Comparison of ENCODE assay signal across 12 mouse cellular contexts in genomic region chr8:120436491-120437030, GRCm38 (mm10).
DNase-seq lines count a peak whose midpoint lies in the region; ATAC-seq and TF ChIP-seq lines count a peak whose summit lies in the region.
"Had no signal": no experiment of that assay in that cellular context is flagged by ENCODE, and none has a peak within 500 bp of the region (broad histone marks: within the 10 kb centered on the region; RNA-seq: fewer than 3 reads in every experiment).

No protein-coding gene starts in this region.

- no peak overlapping the region for H3K27ac ChIP-seq in intestine, embryonic 16.5 days (ENCODE audit: low read length)
- H3K27ac ChIP-seq in intestine, postnatal 0 days (ENCODE audit: low read depth, low read length), result no peak overlapping the region
- H3K27ac ChIP-seq: heart, embryonic 13.5 days; neural tube, embryonic 12.5 days had no signal

- TF ChIP-seq CTCF in intestine, postnatal 0 days (IDR thresholded peaks at IDR 0.05; ENCODE audit: low read depth), result no peak

- H3K4me1 ChIP-seq in intestine, embryonic 16.5 days (ENCODE audit: control insufficient read depth, insufficient read depth, low read length), result peaks cover 39% of the 10 kb centered on the region
- peaks cover 2% of the 10 kb centered on the region; the same call in 1 of the 2 replicates for H3K4me1 ChIP-seq in intestine, postnatal 0 days (replicated peaks; ENCODE audit: control insufficient read depth, insufficient read depth, low read length)

- peak; percentile 42 for DNase-seq in 3134 (ENCODE audit: extremely low read depth, insufficient read length, low spot score)
- peak; percentile 52 for DNase-seq in 3T3-L1 (ENCODE audit: low read depth, low spot score)
- DNase-seq in right cerebral cortex, adult 18-20 months, result no peak
- no peak for DNase-seq in left cerebral cortex, postnatal 25 days (ENCODE audit: low spot score in 2 of 2)
- DNase-seq: kidney, adult 18-20 months; lung, postnatal 10 days had no signal

- ATAC-seq in intestine, embryonic 16.5 days, result no peak
- ATAC-seq in intestine, postnatal 0 days, result no peak
- peak; percentile 35 to 36; a peak in 3 of 4 replicates for ATAC-seq in hematopoietic stem cell, adult 5-6 weeks (replicated peaks in 1 of 2; ENCODE audit: insufficient read depth in 1 of 2, low FRiP score in 2 of 2, low TSS enrichment in 1 of 2, low read depth in 1 of 2, poor library complexity in 2 of 2, severe bottlenecking in 2 of 2)

- no peaks in the 10 kb centered on the region; the same call in 1 of the 2 replicates for H3K36me3 ChIP-seq in intestine, embryonic 16.5 days (ENCODE audit: control insufficient read depth, insufficient read depth, low read length)
- no peaks in the 10 kb centered on the region for H3K36me3 ChIP-seq in intestine, postnatal 0 days (ENCODE audit: control insufficient read depth, insufficient read depth)
- H3K36me3 ChIP-seq: embryonic facial prominence, embryonic 12.5 days; heart, embryonic 13.5 days; neural tube, embryonic 12.5 days had no signal

- H3K27me3 ChIP-seq in intestine, embryonic 16.5 days (replicated peaks; ENCODE audit: control insufficient read depth, insufficient read depth, low read length), result no peaks in the 10 kb centered on the region
- H3K27me3 ChIP-seq in intestine, postnatal 0 days (replicated peaks; ENCODE audit: control insufficient read depth, insufficient read depth, low read length), result no peaks in the 10 kb centered on the region
- H3K27me3 ChIP-seq: neural tube, embryonic 12.5 days had no signal

- no peak overlapping the region for H3K4me3 ChIP-seq in intestine, embryonic 16.5 days (ENCODE audit: low read length)
- H3K4me3 ChIP-seq in intestine, postnatal 0 days (ENCODE audit: low read depth, low read length), result no peak overlapping the region
- H3K4me3 ChIP-seq: embryonic facial prominence, embryonic 12.5 days; heart, embryonic 13.5 days; neural tube, embryonic 12.5 days had no signal

- WGBS in intestine, embryonic 16.5 days, result 44% methylated on average over 5 of the region's 5 CpGs
- WGBS in intestine, postnatal 0 days, result 47% methylated on average over 5 of the region's 5 CpGs

- intact Hi-C loops in left cerebral cortex, postnatal 25 days (cut with DNase I), result loop anchor here (1.0 kb wide), 1 partner anchor 52 kb away; no protein-coding TSS in a partner anchor

- peak overlapping the region; percentile 17; the same call in 1 of the 2 replicates for H3K9ac ChIP-seq in intestine, embryonic 16.5 days (ENCODE audit: low read depth, low read length)
- no peak overlapping the region for H3K9ac ChIP-seq in intestine, postnatal 0 days (ENCODE audit: low read depth, low read length)
- H3K9ac ChIP-seq: embryonic facial prominence, embryonic 12.5 days; heart, embryonic 13.5 days; neural tube, embryonic 12.5 days had no signal

- H3K9me3 ChIP-seq in intestine, embryonic 16.5 days (ENCODE audit: control insufficient read depth, low read length), result peaks cover 5% of the 10 kb centered on the region; the same call in 1 of the 2 replicates
- no peaks in the 10 kb centered on the region for H3K9me3 ChIP-seq in intestine, postnatal 0 days (ENCODE audit: control insufficient read depth)
- H3K9me3 ChIP-seq: embryonic facial prominence, embryonic 12.5 days had no signal

- no peak overlapping the region for H3K4me2 ChIP-seq in intestine, embryonic 16.5 days (ENCODE audit: low read depth, low read length)
- H3K4me2 ChIP-seq in intestine, postnatal 0 days (replicated peaks; ENCODE audit: low read depth), result no peak overlapping the region
- H3K4me2 ChIP-seq: embryonic facial prominence, embryonic 12.5 days; heart, embryonic 13.5 days; neural tube, embryonic 12.5 days had no signal

Comparison
In these comparisons a context has a peak if more than half of its experiments do, and no peak if none do; other contexts are left out.
1. ATAC-seq: peak in hematopoietic stem cell, adult 5-6 weeks (2 of 2); none in intestine, embryonic 16.5 days (single experiment) and intestine, postnatal 0 days (single experiment).
2. DNase-seq: peak in 3134 (single experiment) and 3T3-L1 (single experiment); none in right cerebral cortex, adult 18-20 months (single experiment) and left cerebral cortex, postnatal 25 days (0 of 2).